Mouse (Mus musculus) heart, postnatal 0 days (tissue): ENCODE results near the gene Kcnn4.
A peak's percentile ranks its signal among the peaks of the same experiment; 100 is the strongest.

ENCODE experiments used
- CTCF ChIP-seq: IDR thresholded peaks from 2 replicates; pipeline ENCODE4 v1.5.1; 2016; ENCODE audit warnings: antibody characterized with exemption, control low read depth, low read depth
- EP300 ChIP-seq: IDR thresholded peaks from 2 replicates; pipeline ENCODE4 v1.6.1; 2016; ENCODE audit warnings: antibody characterized with exemption, low read depth

GRCm38 (mm10) chr7:24421648-24422047 is 51.6 kb downstream of the Kcnn4 start:
- TF ChIP-seq EP300 (no peak), CTCF (peak; percentile 21)
